Mouse (Mus musculus): Measurements from ENCODE around the gene Sh3bgrl2. TPM values are rescaled to one million over a fixed set of nuclear protein-coding genes. Genes with fewer than 3 reads are reported as not detected.

The Sh3bgrl2 gene
- polyA plus RNA-seq, 1 experiment from 2014 or later = 23.1 TPM

DNA sequence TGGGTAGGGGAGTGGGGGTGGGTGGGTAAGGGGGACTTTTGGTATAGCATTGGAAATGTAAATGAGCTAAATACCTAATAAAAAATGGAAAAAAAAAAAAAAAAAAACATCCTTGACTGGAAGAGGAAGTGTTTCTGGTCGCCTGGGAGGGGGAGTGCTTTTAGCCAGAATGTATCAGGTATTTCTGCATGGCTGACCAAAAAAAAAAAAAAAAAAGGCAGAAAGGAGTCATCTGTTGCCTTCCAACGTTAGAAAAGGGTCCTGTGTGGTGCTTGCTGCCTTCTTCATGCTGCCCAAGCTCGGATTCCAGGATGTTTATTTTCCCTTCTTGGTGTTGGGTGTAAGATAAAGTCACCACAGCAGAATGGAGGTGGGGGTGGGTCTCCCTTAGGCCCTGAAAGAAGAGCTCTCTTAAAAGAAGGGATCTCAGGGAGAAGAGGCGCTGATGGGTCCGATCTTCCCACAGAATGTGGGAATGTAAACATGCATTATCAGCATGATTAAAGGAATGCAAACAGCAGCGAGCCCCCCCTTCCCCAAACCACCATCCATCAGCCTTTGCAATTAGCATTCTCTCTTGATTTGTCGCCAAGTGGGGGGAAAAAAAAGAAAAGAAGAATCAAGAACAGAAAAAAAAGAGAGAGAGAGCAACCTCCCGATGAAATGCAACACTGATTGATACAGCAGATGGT lies 109.0 kb downstream of the Sh3bgrl2 start:
- Histone ChIP-seq H3K9ac (ENCODE audit: low read length) (no peak overlapping the region), H3K27me3 (replicated peaks; ENCODE audit: control insufficient read depth, insufficient read depth, low read length) (no peaks in the 10 kb centered on the region), H3K9me3 (ENCODE audit: control insufficient read depth, low read length) (no peaks in the 10 kb centered on the region), H3K36me3 (ENCODE audit: control insufficient read depth, insufficient read depth, low read length) (no peaks in the 10 kb centered on the region), H3K4me1 (replicated peaks; ENCODE audit: control insufficient read depth, insufficient read depth, low read length) (0 out of 2 replicates have a peak, but pooled peaks cover 3% of the 10 kb centered on the region), H3K27ac (ENCODE audit: low read depth) (0 out of 2 replicates have a peak overlapping the region, but pooled peaks have one; percentile 47), H3K4me2 (ENCODE audit: low read length) (peak overlapping the region; percentile 7; the same call in 1 of the 2 replicates), H3K4me3 (ENCODE audit: low read depth, low read length) (no peak overlapping the region)
- peak; percentile 43; the same call in 1 of the 2 replicates for ATAC-seq (replicated peaks; ENCODE audit: low FRiP score, low TSS enrichment, low read depth)
- DNase-seq (ENCODE audit: low spot score) = no peak
- 12% methylated on average over 8 of the region's 8 CpGs for WGBS

DNA sequence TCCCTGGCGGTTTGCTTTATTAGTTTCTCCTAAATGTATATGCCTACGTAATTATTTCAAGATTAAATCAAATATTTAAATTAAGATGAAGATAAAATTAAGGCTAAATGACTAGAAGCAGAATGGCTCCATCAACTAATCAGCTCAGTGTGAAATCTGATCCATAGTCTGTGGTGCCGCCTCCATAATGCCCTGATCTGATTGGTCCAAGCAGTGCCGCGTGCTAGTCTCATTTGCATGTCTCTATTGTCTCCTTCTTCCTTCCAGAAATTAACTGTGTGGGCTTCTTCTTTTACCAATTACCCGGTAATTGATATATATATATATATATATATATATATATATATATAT lies 109.5 kb downstream of the Sh3bgrl2 start:
- Histone ChIP-seq H3K4me3 (ENCODE audit: low read depth, low read length) (no peak overlapping the region), H3K27ac (ENCODE audit: low read depth) (no peak overlapping the region), H3K9me3 (ENCODE audit: control insufficient read depth, low read length) (no peaks in the 10 kb centered on the region), H3K27me3 (replicated peaks; ENCODE audit: control insufficient read depth, insufficient read depth, low read length) (no peaks in the 10 kb centered on the region), H3K36me3 (ENCODE audit: control insufficient read depth, insufficient read depth, low read length) (no peaks in the 10 kb centered on the region), H3K4me2 (ENCODE audit: low read length) (peak overlapping the region; percentile 7; the same call in 1 of the 2 replicates), H3K4me1 (replicated peaks; ENCODE audit: control insufficient read depth, insufficient read depth, low read length) (0 out of 2 replicates have a peak, but pooled peaks cover 3% of the 10 kb centered on the region), H3K9ac (ENCODE audit: low read length) (no peak overlapping the region)
- WGBS = 30% methylated on average over 6 of the region's 6 CpGs
- ATAC-seq (replicated peaks; ENCODE audit: low FRiP score, low TSS enrichment, low read depth) (no peak), DNase-seq (ENCODE audit: low spot score) (no peak)

DNA sequence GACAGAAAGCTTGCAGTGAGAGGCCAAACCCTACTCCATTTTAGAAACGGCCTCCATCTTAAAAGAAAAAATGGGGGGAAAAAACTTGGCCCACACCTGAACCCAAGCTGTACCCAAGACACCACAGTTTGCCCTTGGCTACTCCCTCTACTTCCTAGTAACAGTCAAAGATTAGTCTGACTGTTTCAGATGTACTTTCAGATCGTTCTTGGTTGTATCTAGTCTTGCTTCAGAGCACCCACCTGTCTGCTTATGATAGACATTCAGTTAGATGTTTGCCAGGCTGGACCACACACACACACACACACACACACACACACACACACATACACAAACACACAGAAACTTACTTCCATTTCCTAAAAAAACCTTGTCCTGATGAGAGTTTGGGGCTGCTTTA lies 111.0 kb downstream of the Sh3bgrl2 start:
- no peak overlapping the region for H3K27ac ChIP-seq (ENCODE audit: low read depth)
- no peak overlapping the region for H3K4me2 ChIP-seq (ENCODE audit: low read length)
- H3K9me3 ChIP-seq (ENCODE audit: control insufficient read depth, low read length) = no peaks in the 10 kb centered on the region
- H3K36me3 ChIP-seq (ENCODE audit: control insufficient read depth, insufficient read depth, low read length) = no peaks in the 10 kb centered on the region
- no peak overlapping the region for H3K9ac ChIP-seq (ENCODE audit: low read length)
- 86% methylated on average over 2 of the region's 2 CpGs for WGBS
- ATAC-seq (replicated peaks; ENCODE audit: low FRiP score, low TSS enrichment, low read depth) (no peak), DNase-seq (ENCODE audit: low spot score) (no peak)
- no peak overlapping the region for H3K4me3 ChIP-seq (ENCODE audit: low read depth, low read length)
- no peaks in the 10 kb centered on the region for H3K27me3 ChIP-seq (replicated peaks; ENCODE audit: control insufficient read depth, insufficient read depth, low read length)
- peaks cover 3% of the 10 kb centered on the region; the same call in 1 of the 2 replicates for H3K4me1 ChIP-seq (replicated peaks; ENCODE audit: control insufficient read depth, insufficient read depth, low read length)

DNA sequence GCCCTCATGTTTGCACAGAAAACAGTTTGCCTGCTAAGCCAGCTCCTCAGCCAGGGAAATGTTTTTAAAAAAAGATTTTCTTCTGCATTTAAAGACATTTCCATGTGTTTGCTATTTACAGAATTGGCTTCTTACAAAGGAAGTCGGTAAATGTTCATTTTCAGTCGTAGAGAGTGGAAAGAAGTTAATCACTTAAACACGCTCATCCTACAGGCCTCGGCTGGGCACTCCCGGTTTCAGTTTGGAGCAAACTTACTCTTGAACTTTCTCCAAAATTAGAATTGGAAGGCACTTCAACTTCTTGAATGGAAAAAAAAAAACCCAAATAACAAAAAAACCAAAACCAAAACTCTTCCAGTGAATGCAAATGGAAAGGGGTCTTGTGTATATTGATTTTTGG lies 113.7 kb downstream of the Sh3bgrl2 start:
- WGBS = 91% methylated on average over 5 of the region's 5 CpGs
- no peak overlapping the region for H3K4me2 ChIP-seq (ENCODE audit: low read length)
- no peaks in the 10 kb centered on the region for H3K36me3 ChIP-seq (ENCODE audit: control insufficient read depth, insufficient read depth, low read length)
- no peaks in the 10 kb centered on the region for H3K9me3 ChIP-seq (ENCODE audit: control insufficient read depth, low read length)
- ATAC-seq (replicated peaks; ENCODE audit: low FRiP score, low TSS enrichment, low read depth) = no peak
- no peaks in the 10 kb centered on the region for H3K27me3 ChIP-seq (replicated peaks; ENCODE audit: control insufficient read depth, insufficient read depth, low read length)
- H3K4me1 ChIP-seq (replicated peaks; ENCODE audit: control insufficient read depth, insufficient read depth, low read length) = peaks cover 3% of the 10 kb centered on the region; the same call in 1 of the 2 replicates
- no peak overlapping the region for H3K4me3 ChIP-seq (ENCODE audit: low read depth, low read length)
- H3K27ac ChIP-seq (ENCODE audit: low read depth) = no peak overlapping the region
- no peak overlapping the region for H3K9ac ChIP-seq (ENCODE audit: low read length)
- no peak for DNase-seq (ENCODE audit: low spot score)

- peak; percentile 76 for DNase-seq (ENCODE audit: low spot score)
- peak overlapping the region; percentile 64 for H3K4me2 ChIP-seq (ENCODE audit: low read length)
- WGBS = 22% methylated on average over 24 of the region's 33 CpGs
- ATAC-seq (replicated peaks; ENCODE audit: low FRiP score, low TSS enrichment, low read depth) = peak; percentile 19; the same call in 1 of the 2 replicates
- H3K9ac ChIP-seq (ENCODE audit: low read length) = peak overlapping the region; percentile 36
- no peaks in the 10 kb centered on the region; the same call in 1 of the 2 replicates for H3K4me1 ChIP-seq (replicated peaks; ENCODE audit: control insufficient read depth, insufficient read depth, low read length)
- no peaks in the 10 kb centered on the region for H3K36me3 ChIP-seq (ENCODE audit: control insufficient read depth, insufficient read depth, low read length)
- H3K27ac ChIP-seq (ENCODE audit: low read depth) = peak overlapping the region; percentile 79
- H3K4me3 ChIP-seq (ENCODE audit: low read depth, low read length) = peak overlapping the region; percentile 34
- no peaks in the 10 kb centered on the region for H3K9me3 ChIP-seq (ENCODE audit: control insufficient read depth, low read length)
- no peaks in the 10 kb centered on the region for H3K27me3 ChIP-seq (replicated peaks; ENCODE audit: control insufficient read depth, insufficient read depth, low read length)
Measured at GRCm38 (mm10) chr9:83663981-83664897, 116.1 kb downstream of the Sh3bgrl2 start.

DNA sequence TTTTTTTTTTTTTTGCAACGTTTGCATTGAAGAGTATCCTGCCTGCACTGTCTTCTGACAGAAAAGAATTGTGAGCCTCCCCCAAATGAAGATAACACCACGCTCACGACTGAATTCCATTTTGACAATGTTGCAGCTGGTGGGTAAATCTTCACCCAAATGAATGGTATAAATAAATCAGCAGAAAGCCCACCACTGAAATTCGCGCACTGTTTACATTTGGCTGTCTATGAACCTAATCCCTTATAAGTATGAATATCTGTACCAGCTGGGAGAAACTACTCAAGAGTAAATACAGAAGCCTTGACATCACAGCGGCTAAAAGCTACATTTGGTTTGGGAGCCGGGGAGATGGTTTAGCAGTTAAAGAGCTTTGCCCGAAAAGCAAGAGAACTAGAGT lies 116.8 kb downstream of the Sh3bgrl2 start:
- Histone ChIP-seq H3K36me3 (ENCODE audit: control insufficient read depth, insufficient read depth, low read length) (no peaks in the 10 kb centered on the region), H3K4me3 (ENCODE audit: low read depth, low read length) (peak overlapping the region; percentile 34), H3K27me3 (replicated peaks; ENCODE audit: control insufficient read depth, insufficient read depth, low read length) (no peaks in the 10 kb centered on the region), H3K4me1 (replicated peaks; ENCODE audit: control insufficient read depth, insufficient read depth, low read length) (no peaks in the 10 kb centered on the region; the same call in 1 of the 2 replicates), H3K4me2 (ENCODE audit: low read length) (peak overlapping the region; percentile 64), H3K9me3 (ENCODE audit: control insufficient read depth, low read length) (no peaks in the 10 kb centered on the region), H3K27ac (ENCODE audit: low read depth) (peak overlapping the region; percentile 79), H3K9ac (ENCODE audit: low read length) (peak overlapping the region; percentile 36)
- peak; percentile 54 for DNase-seq (ENCODE audit: low spot score)
- ATAC-seq (replicated peaks; ENCODE audit: low FRiP score, low TSS enrichment, low read depth) = peak; percentile 42
- WGBS = 22% methylated on average over 8 of the region's 8 CpGs

DNA sequence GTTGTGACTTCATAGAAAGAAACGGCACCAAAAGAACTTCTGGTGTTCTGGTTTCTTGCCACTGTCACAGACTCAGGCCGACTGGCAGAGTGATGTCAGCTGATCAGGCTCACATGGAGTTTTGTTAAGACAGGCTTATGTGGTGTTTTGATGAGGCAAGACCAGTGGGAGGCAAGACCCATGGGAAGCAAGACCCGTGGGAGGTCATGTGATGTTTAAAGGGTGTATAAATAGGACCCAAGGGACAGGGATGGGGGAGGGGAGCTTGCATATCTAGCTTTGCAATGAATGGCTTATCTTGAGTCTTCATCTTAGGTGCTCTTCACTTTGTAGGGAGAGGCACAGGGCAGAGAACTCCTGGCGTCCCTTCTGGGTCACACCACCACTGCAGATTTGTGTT lies 118.9 kb downstream of the Sh3bgrl2 start:
- Histone ChIP-seq H3K27ac (ENCODE audit: low read depth) (no peak overlapping the region), H3K4me1 (replicated peaks; ENCODE audit: control insufficient read depth, insufficient read depth, low read length) (no peaks in the 10 kb centered on the region; the same call in 1 of the 2 replicates), H3K9me3 (ENCODE audit: control insufficient read depth, low read length) (no peaks in the 10 kb centered on the region), H3K27me3 (replicated peaks; ENCODE audit: control insufficient read depth, insufficient read depth, low read length) (no peaks in the 10 kb centered on the region), H3K4me3 (ENCODE audit: low read depth, low read length) (no peak overlapping the region), H3K36me3 (ENCODE audit: control insufficient read depth, insufficient read depth, low read length) (no peaks in the 10 kb centered on the region), H3K4me2 (ENCODE audit: low read length) (no peak overlapping the region), H3K9ac (ENCODE audit: low read length) (no peak overlapping the region)
- WGBS = 65% methylated on average over 4 of the region's 4 CpGs
- ATAC-seq (replicated peaks; ENCODE audit: low FRiP score, low TSS enrichment, low read depth) (no peak), DNase-seq (ENCODE audit: low spot score) (no peak)

DNA sequence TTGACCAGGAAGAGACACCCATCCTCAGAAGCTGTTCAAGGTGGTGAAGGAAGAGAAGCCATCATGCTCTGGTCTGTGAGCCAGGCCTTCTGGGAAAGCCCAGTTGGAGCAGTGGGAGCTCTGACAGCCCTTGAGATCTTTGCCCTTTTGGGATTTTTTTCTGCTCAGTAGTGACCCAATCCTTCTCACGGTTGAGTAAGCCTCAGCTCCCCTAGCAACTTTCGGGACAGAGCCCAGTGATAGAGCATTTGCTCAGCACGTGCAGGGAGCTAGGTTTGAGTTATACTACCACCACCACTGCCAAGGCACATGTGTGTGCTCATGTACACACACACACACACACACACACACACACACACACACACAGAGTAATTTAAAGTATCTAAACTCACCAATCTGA lies 131.5 kb downstream of the Sh3bgrl2 start:
- Histone ChIP-seq H3K9ac (ENCODE audit: low read length) (no peak overlapping the region), H3K27me3 (replicated peaks; ENCODE audit: control insufficient read depth, insufficient read depth, low read length) (no peaks in the 10 kb centered on the region), H3K4me3 (ENCODE audit: low read depth, low read length) (no peak overlapping the region), H3K4me2 (ENCODE audit: low read length) (no peak overlapping the region), H3K4me1 (replicated peaks; ENCODE audit: control insufficient read depth, insufficient read depth, low read length) (0 out of 2 replicates have a peak, but pooled peaks cover 6% of the 10 kb centered on the region), H3K9me3 (ENCODE audit: control insufficient read depth, low read length) (no peaks in the 10 kb centered on the region), H3K36me3 (ENCODE audit: control insufficient read depth, insufficient read depth, low read length) (no peaks in the 10 kb centered on the region), H3K27ac (ENCODE audit: low read depth) (no peak overlapping the region)
- DNase-seq (ENCODE audit: low spot score) (no peak), ATAC-seq (replicated peaks; ENCODE audit: low FRiP score, low TSS enrichment, low read depth) (no peak)
- WGBS = 87% methylated on average over 3 of the region's 3 CpGs

Data from intestine, embryonic 14.5 days (tissue).